ENCODE assay signal across 30 mouse cellular contexts in genomic region chr1:90895004-90895403, GRCm38 (mm10). TPM values are rescaled to one million over a fixed set of nuclear protein-coding genes. Genes with fewer than 3 reads are reported as not detected.
DNase-seq lines count a peak whose midpoint lies in the region; ATAC-seq and TF ChIP-seq lines count a peak whose summit lies in the region.
"Had no signal": no experiment of that assay in that cellular context is flagged by ENCODE, and none has a peak within 500 bp of the region (broad histone marks: within the 10 kb centered on the region; RNA-seq: fewer than 3 reads in every experiment).

No protein-coding gene starts in this region.

- TF ChIP-seq EP300 in heart, adult 2 months (IDR thresholded peaks at IDR 0.05; ENCODE audit: insufficient read depth, low read depth, low read length) = no peak

- H3K4me2 ChIP-seq in kidney, embryonic 14.5 days (replicated peaks; ENCODE audit: low read depth, low read length) = no peak overlapping the region
- H3K4me2 ChIP-seq: hindbrain, embryonic 14.5 days had no signal

- no peak for TF ChIP-seq POLR2A in heart, adult 2 months (IDR thresholded peaks at IDR 0.05; ENCODE audit: insufficient read depth, low read depth, low read length)

- TF ChIP-seq CTCF in heart, adult 2 months (IDR thresholded peaks at IDR 0.05) = no peak
- TF ChIP-seq CTCF in gastrocnemius, adult 2 months (IDR thresholded peaks at IDR 0.05) = no peak

- no peaks in the 10 kb centered on the region for H3K79me2 ChIP-seq in heart, adult 2 months (replicated peaks; ENCODE audit: control insufficient read depth, insufficient read depth, low read length)

- no peaks in the 10 kb centered on the region for H3K36me3 ChIP-seq in heart, adult 2 months (ENCODE audit: control insufficient read depth, insufficient read depth, low read length)
- no peaks in the 10 kb centered on the region for H3K36me3 ChIP-seq in kidney, embryonic 14.5 days (ENCODE audit: control insufficient read depth, insufficient read depth, low read length)
- no peaks in the 10 kb centered on the region for H3K36me3 ChIP-seq in limb, embryonic 10.5 days
- H3K36me3 ChIP-seq: G1E had no signal

- H3K4me3 ChIP-seq in heart, adult 2 months = no peak overlapping the region
- no peak overlapping the region for H3K4me3 ChIP-seq in kidney, embryonic 14.5 days (ENCODE audit: low read length)
- no peak overlapping the region for H3K4me3 ChIP-seq in gastrocnemius, adult 2 months
- no peak overlapping the region for H3K4me3 ChIP-seq in limb, embryonic 10.5 days
- H3K4me3 ChIP-seq: myocyte had no signal

- no peak overlapping the region for H3K9ac ChIP-seq in heart, adult 2 months (ENCODE audit: low read depth, low read length)
- H3K9ac ChIP-seq in kidney, embryonic 14.5 days (ENCODE audit: low read depth, low read length) = no peak overlapping the region
- H3K9ac ChIP-seq: forebrain, postnatal 0 days; hindbrain, embryonic 14.5 days; liver, embryonic 14.5 days had no signal

- ATAC-seq in kidney, embryonic 14.5 days (ENCODE audit: low FRiP score, low TSS enrichment) = peak; percentile 48; the same call in 1 of the 2 replicates
- ATAC-seq: activated CD4-positive, CD25-positive, alpha-beta regulatory T cell, adult 4 months; forebrain, postnatal 0 days had no signal

- H3K27me3 ChIP-seq in heart, adult 2 months (ENCODE audit: control insufficient read depth, insufficient read depth, low read length) = no peaks in the 10 kb centered on the region
- no peaks in the 10 kb centered on the region for H3K27me3 ChIP-seq in kidney, embryonic 14.5 days (ENCODE audit: control insufficient read depth, insufficient read depth, low read length)
- H3K27me3 ChIP-seq in limb, embryonic 10.5 days (ENCODE audit: low read depth, poor library complexity, severe bottlenecking) = no peaks in the 10 kb centered on the region

- intact Hi-C loops in heart, adult 2 months (cut with DNase I) = loop anchor here (5.0 kb wide), 1 partner anchor 243 kb away; no protein-coding TSS in a partner anchor
- intact Hi-C loops in gastrocnemius, adult 2 months (cut with DNase I) = no loop called here

- H3K9me3 ChIP-seq in kidney, embryonic 14.5 days (ENCODE audit: control insufficient read depth, low read length) = peaks cover 4% of the 10 kb centered on the region; the same call in 1 of the 2 replicates
- no peaks in the 10 kb centered on the region for H3K9me3 ChIP-seq in limb, embryonic 10.5 days (replicated peaks)

- peaks cover 6% of the 10 kb centered on the region for H3K4me1 ChIP-seq in heart, adult 2 months (ENCODE audit: control insufficient read depth, insufficient read depth, low read length)
- 0 out of 2 replicates have a peak, but pooled peaks cover 5% of the 10 kb centered on the region for H3K4me1 ChIP-seq in kidney, embryonic 14.5 days (ENCODE audit: control insufficient read depth, insufficient read depth, low read length)
- H3K4me1 ChIP-seq in limb, embryonic 10.5 days = peaks cover 18% of the 10 kb centered on the region

- 66% methylated on average over 3 of the region's 3 CpGs for WGBS in heart, adult 2 months
- 78% methylated on average over 3 of the region's 3 CpGs for whole genome bisulfite sequencing in kidney, embryonic 14.5 days
- 76% methylated on average over 3 of the region's 3 CpGs for WGBS in limb, embryonic 10.5 days

- no peak overlapping the region for H3K27ac ChIP-seq in heart, adult 2 months
- no peak overlapping the region for H3K27ac ChIP-seq in kidney, embryonic 14.5 days (ENCODE audit: low read depth, low read length)
- H3K27ac ChIP-seq in gastrocnemius, adult 2 months = peak overlapping the region; percentile 62; the same call in 1 of the 2 replicates
- 0 out of 2 replicates have a peak overlapping the region, but pooled peaks have one; percentile 36 for H3K27ac ChIP-seq in limb, embryonic 10.5 days
- H3K27ac ChIP-seq: hindbrain, embryonic 14.5 days; liver, embryonic 14.5 days had no signal

- DNase-seq in heart, adult 11 months = peak; percentile 82
- no peak for DNase-seq in heart, adult 2 months
- no peak for DNase-seq in kidney, adult 8-10 months
- DNase-seq in gastrocnemius, adult 2 months = peak; percentile 45
- DNase-seq in limb, embryonic 10.5 days (ENCODE audit: low spot score) = no peak
- DNase-seq in spleen, postnatal 10 days (ENCODE audit: low spot score in 2 of 2) = no peak
- DNase-seq in left cerebral cortex, adult 18-20 months (ENCODE audit: low spot score in 2 of 2) = no peak
- DNase-seq: adrenal gland, postnatal 36 days; cerebellum, adult 11-12 months; cerebellum, postnatal 14 days; forebrain, postnatal 0 days; kidney, postnatal 25 days; lung, postnatal 14 days; midbrain, embryonic 14.5 days; thymus, adult 18-20 months had no signal

RNA-seq across cellular contexts. Expression of gene Mlph, which starts 19.9 kb away (rescaled TPM):
- total RNA-seq in heart, adult 2 months (2021) = 1 to 10 TPM in 1 of 2 experiments, under 1 TPM in 1; 0.73 to 1.1 TPM
- 0.44 and 0.72 TPM in 2 replicates for polyA plus RNA-seq in heart, adult 2 months (2012; rRNA removed)
- 0.61 TPM in 1 of 2 replicates, not detected in the other for polyA plus RNA-seq in kidney, embryonic 14.5 days (2014; fragmentation: Nextera tagmentation; extraction: Ambion mirVana)
- under 1 TPM; 0.20 to 0.25 TPM for total RNA-seq in gastrocnemius, adult 2 months (2021)
- 0.06 and 0.51 TPM in 2 replicates for polyA plus RNA-seq in limb, embryonic 10.5 days (2016; fragmentation: Nextera tagmentation; extraction: Ambion mirVana)
- total RNA-seq in left cerebral cortex, adult 18-20 months (2021) = 1 to 10 TPM; 1.9 to 2.7 TPM
- total RNA-seq: G1E; megakaryocyte, adult 5-6 weeks had no signal
- polyA plus RNA-seq: activated CD4-positive, CD25-positive, alpha-beta regulatory T cell, adult 4 months; G1E; neural tube, embryonic 14.5 days had no signal

RNA-seq across cellular contexts. Expression of gene Col6a3, which starts 51.2 kb away (rescaled TPM):
- total RNA-seq in heart, adult 2 months (2021) = 10 to 100 TPM; 15.8 to 35.9 TPM
- polyA plus RNA-seq in heart, adult 2 months (2012; rRNA removed) = 16.8 and 22.2 TPM in 2 replicates
- polyA plus RNA-seq in kidney, embryonic 14.5 days (2014; fragmentation: Nextera tagmentation; extraction: Ambion mirVana) = 22.0 and 22.8 TPM in 2 replicates
- total RNA-seq in gastrocnemius, adult 2 months (2021) = 10 to 100 TPM; 21.6 to 51.5 TPM
- polyA plus RNA-seq in limb, embryonic 10.5 days (2016; fragmentation: Nextera tagmentation; extraction: Ambion mirVana) = 2.8 and 5.6 TPM in 2 replicates
- 1 to 10 TPM; 4.3 to 4.5 TPM for total RNA-seq in left cerebral cortex, adult 18-20 months (2021)
- polyA plus RNA-seq: activated CD4-positive, CD25-positive, alpha-beta regulatory T cell, adult 4 months; G1E had no signal

RNA-seq across cellular contexts. Expression of gene Prlh, which starts 57.9 kb away (rescaled TPM):
- not detected for total RNA-seq in heart, adult 2 months (2021)
- polyA plus RNA-seq in heart, adult 2 months (2012; rRNA removed) = not detected in 2 replicates
- not detected in 2 replicates for polyA plus RNA-seq in kidney, embryonic 14.5 days (2014; fragmentation: Nextera tagmentation; extraction: Ambion mirVana)
- not detected for total RNA-seq in gastrocnemius, adult 2 months (2021)
- polyA plus RNA-seq in limb, embryonic 10.5 days (2016; fragmentation: Nextera tagmentation; extraction: Ambion mirVana) = not detected in 2 replicates
- total RNA-seq in left cerebral cortex, adult 18-20 months (2021) = not detected
- total RNA-seq: adrenal gland, postnatal 36 days; forebrain, postnatal 0 days; G1E; gastrocnemius, postnatal 4 days; left cerebral cortex, adult 8-10 months; megakaryocyte, adult 5-6 weeks had no signal
- polyA plus RNA-seq: activated CD4-positive, CD25-positive, alpha-beta regulatory T cell, adult 4 months; embryonic facial prominence, embryonic 14.5 days; forebrain, postnatal 0 days; G1E; heart, embryonic 16.5 days; hindbrain, embryonic 14.5 days; intestine, embryonic 14.5 days; limb, embryonic 11.5 days; liver, embryonic 14.5 days; midbrain, embryonic 14.5 days; myocyte; neural tube, embryonic 14.5 days; small intestine, adult 2 months had no signal

Comparison
In these comparisons a context has a peak if more than half of its experiments do, and no peak if none do; other contexts are left out.
1. DNase-seq: peak in heart, adult 11 months (single experiment) and gastrocnemius, adult 2 months (single experiment); none in heart, adult 2 months (0 of 2), kidney, adult 8-10 months (0 of 2), limb, embryonic 10.5 days (single experiment), spleen, postnatal 10 days (0 of 2) and left cerebral cortex, adult 18-20 months (0 of 2).
2. H3K27ac ChIP-seq: peak in gastrocnemius, adult 2 months (single experiment) and limb, embryonic 10.5 days (single experiment); none in heart, adult 2 months (single experiment) and kidney, embryonic 14.5 days (single experiment).